Mouse (Mus musculus) gastrocnemius, adult 2 months (tissue): ENCODE results near the gene Naaladl1. TPM values are rescaled to one million over a fixed set of nuclear protein-coding genes. Genes with fewer than 3 reads are reported as not detected.

ENCODE experiments used
- DNase-seq: peaks from one replicate; pipeline ENCODE4 v3.0.0; 2022
- H3K27ac ChIP-seq: fragments of 200-600 bp; 2 replicates; pipeline ENCODE4 v1.8.1; 2022; ENCODE audit warnings: mild to moderate bottlenecking
- H3K4me3 ChIP-seq: fragments of 200-600 bp; 2 replicates; pipeline ENCODE4 v1.8.1; 2022; ENCODE audit warnings: mild to moderate bottlenecking, moderate library complexity
- CTCF ChIP-seq: fragments of 200-600 bp; IDR thresholded peaks from 2 replicates; pipeline ENCODE4 v1.8.1; 2022; ENCODE audit warnings: antibody characterized with exemption, mild to moderate bottlenecking, moderate library complexity
- intact Hi-C: fragments of 180-260 bp; cut with DNase I; formaldehyde crosslinking; loops from one replicate; pipeline ENCODE4 v1.15.1; 2025
- long read RNA-seq, 2 experiments: library from polyadenylated mRNA; stranded (forward); transcript quantifications; one replicate each; pipeline ENCODE4 v2.0.0; 2021
- total RNA-seq, 2 experiments: library from RNA; stranded (reverse); gene quantifications; 2 replicates each; pipeline ENCODE4 v1.2.3; 2021

Gene Naaladl1
- total RNA-seq, result not detected
- long read RNA-seq, experiment 1, result 0 reads
- long read RNA-seq, experiment 2, result 0 reads

- H3K4me3 ChIP-seq, result no peak within 1 kb of the TSS
- no peak for DNase-seq
- no peak within 1 kb of the TSS for H3K27ac ChIP-seq
- intact Hi-C loops, result no loop called here
- TF ChIP-seq CTCF, result no peak
These were observed at the start of gene Naaladl1 for GRCm38 (mm10) chr19:6105586-6105985. Gene Naaladl1, plus strand, starts transcription at chr19:6105782.

DNA sequence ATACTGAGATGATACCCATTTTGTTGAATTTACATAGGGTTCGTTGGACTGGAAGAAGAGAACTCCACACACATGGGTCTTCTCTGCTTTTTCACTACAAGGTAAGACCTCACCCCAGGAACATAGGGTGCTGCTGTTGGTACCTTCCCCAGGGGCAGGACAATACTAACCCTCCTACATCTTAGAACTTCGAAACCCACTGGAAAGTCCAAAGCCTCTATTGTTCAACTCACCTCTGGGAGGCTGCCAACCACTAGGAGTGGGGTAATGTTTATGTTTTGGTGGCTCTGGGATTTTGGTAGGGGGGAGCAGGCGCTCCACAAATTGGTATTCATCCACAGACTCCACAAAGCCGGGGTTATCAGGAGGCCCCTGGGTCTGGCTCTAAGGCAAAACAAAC is 48.9 kb upstream of the Naaladl1 start:
- Histone ChIP-seq H3K4me3 (peak overlapping the region; percentile 74), H3K27ac (no peak overlapping the region)
- DNase-seq, result no peak
- intact Hi-C loops, result loop anchor here (1.0 kb wide), 1 partner anchor 28 kb away; the partner anchor contains the start of genes Cdca5 and Zfpl1
- no peak for TF ChIP-seq CTCF

DNA sequence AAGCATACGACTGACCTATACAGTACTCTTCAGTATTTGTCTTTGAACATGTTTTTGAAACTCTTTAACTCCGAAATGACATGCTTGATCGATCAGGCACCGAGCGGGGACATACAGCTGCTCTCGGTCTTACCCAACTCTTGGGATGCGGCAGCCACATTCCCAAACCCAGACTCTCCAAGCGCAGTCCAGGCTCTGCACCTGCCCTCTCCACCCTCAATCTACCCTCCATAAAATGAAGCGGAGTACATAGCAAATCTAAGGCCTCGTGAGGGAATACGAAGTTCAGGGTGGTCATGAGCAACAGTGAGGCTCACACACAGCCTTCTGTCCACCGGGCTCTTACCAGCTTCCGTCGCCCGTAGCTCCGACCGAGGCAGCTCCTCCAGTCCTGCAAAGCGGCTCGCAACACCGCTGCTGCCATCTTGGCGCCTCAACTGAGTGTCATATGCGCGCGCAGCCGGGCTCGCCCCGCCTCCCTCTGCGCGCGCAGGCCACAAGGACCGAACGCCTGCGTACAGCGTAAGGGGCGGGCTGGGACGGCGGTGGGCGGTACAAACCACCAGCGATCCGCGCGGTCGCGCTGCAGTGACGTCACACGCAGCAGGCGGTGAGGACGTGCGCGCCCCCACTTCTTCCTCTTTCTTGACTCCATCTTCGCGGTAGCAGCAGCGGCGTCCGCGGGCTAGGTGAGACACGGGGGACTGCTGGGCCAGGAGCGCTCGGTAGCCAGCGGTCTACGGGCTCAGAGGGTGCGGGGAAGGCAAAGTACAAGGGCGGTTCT is 48.1 kb upstream of the Naaladl1 start, which contains the start of the genes Mrpl49 and Fau:
Gene Mrpl49 (minus strand): TSS at position 473 of the 784 bp plus-strand sequence.
Gene Fau (plus strand): TSS at position 532 of the 784 bp plus-strand sequence.
- peak; percentile 99 for DNase-seq
- no peak for TF ChIP-seq CTCF
- intact Hi-C loops, result loop anchor here (1.0 kb wide), 1 partner anchor 27 kb away; the partner anchor contains the start of genes Cdca5 and Zfpl1
- Histone ChIP-seq H3K4me3 (peak within 1 kb of the TSS; percentile 74), H3K27ac (peak within 1 kb of the TSS; percentile 98)

DNA sequence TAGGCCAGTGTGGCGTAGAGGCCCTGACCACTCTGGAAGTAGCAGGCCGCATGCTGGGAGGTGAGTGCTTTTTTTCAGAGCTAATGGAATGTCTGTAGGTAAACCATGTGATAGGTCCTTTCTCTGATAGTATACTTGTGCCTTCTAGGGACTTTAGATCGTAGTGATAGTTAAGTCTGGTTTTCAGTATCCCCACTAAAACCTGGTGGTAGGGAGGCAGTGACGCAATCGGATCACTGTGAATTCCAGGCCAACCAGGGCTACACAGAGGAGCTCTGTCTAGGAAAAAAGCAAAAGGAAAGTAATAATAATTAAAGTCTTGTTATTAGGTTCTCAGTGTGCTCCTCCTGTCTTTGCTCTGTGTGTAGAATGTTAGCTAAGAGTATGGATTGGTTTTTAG is 47.1 kb upstream of the Naaladl1 start:
- H3K4me3 ChIP-seq, result peak overlapping the region; percentile 74
- intact Hi-C loops, result no loop called here
- no peak for DNase-seq
- H3K27ac ChIP-seq, result peak overlapping the region; percentile 98
- TF ChIP-seq CTCF, result no peak

- TF ChIP-seq CTCF, result no peak
- H3K27ac ChIP-seq, result peak overlapping the region; percentile 98; the same call in 1 of the 2 replicates
- DNase-seq, result no peak
- intact Hi-C loops, result no loop called here
- peak overlapping the region; percentile 74 for H3K4me3 ChIP-seq
These were observed 46.6 kb upstream of the Naaladl1 start for GRCm38 (mm10) chr19:6058966-6059365.

DNA sequence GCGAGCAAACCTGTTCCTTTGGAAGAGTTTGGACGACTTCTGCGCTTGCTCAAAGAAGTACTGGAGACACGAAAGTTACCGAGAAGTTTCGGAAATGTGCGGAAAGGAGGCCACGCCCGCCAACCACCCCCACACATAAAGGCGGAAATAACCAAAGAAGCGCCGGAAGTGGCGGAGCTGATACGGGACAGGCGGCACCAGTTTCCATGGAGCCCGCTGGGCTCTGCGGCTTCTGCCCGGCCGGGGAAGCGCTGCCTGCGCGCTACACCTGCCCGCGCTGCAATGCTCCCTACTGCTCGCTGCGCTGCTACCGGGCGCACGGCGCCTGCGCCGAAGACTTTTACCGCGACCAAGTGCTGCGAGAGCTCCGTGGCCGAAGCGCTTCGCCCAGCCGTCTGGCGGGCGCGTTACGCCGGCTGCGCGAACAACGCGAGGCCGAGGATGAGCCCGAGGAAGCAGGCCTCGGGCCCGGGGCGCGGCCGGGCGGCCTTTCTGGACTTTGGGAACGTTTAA is 44.5 kb upstream of the Naaladl1 start, which contains the start of gene Znhit2:
Gene Znhit2 (plus strand): TSS at position 172 of the 513 bp plus-strand sequence.
- intact Hi-C loops, result loop anchor here (2.0 kb wide), 1 partner anchor 16 kb away; the partner anchor contains the start of gene Vps51
- TF ChIP-seq CTCF, result no peak
- DNase-seq, result peak; percentile 95
- Histone ChIP-seq H3K4me3 (peak within 1 kb of the TSS; percentile 99), H3K27ac (peak within 1 kb of the TSS; percentile 90)

DNA sequence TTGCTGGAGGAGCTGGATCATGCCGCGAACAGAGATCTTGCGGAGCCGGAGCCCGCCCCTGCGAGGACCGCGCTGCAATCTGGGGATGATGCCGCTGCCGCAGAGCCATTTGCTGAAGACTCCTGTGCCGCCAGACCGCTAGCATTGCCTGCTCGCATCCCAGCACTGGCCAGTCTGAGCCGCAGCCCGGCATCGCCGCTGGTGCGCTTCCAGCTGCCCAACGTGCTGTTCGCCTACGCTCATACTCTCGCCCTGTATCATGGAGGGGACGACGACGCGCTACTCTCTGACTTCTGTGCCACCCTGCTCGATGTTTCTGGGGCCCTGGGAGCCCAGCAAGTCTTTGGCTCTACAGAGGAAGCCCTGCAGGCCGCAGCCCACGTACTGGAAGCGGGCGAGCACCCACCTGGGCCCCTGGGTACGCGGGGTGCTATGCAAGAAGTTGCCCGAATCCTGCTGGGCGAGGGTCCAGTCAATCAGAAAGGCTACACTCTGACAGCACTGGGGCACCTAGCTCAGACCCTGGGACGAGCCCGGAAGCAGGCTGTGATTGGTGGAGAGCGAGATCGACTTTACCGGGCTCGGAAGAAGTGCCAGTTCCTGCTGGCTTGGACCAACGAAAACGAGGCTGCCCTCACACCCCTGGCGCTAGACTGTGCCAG is 43.8 kb upstream of the Naaladl1 start:
- peak; percentile 54 for DNase-seq
- no peak for TF ChIP-seq CTCF

DNA sequence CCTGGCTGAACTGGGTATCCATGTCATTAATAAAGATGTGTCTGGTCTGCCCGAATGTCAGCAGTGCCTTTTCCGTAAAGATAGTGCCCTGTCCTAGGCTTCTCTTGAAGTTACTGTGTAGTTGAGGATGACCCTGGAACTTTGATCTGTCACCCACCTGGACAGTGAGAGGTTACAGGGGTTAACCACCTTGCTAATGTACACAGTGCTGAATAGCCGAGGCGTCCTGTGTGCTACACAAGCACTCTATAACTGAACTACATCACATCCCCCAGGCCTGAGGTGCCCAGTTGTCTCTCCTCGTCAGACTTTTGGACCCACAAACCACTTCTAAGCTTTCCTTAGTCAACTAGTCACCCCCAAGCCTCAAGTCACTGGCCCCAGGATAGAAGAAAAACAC is 43.2 kb upstream of the Naaladl1 start:
- no peak for DNase-seq
- TF ChIP-seq CTCF, result no peak
- H3K4me3 ChIP-seq, result peak overlapping the region; percentile 99
- intact Hi-C loops, result no loop called here
- peak overlapping the region; percentile 90 for H3K27ac ChIP-seq

More for the DNA sequence above, 43.8 kb upstream of the Naaladl1 start:
- Histone ChIP-seq H3K4me3 (peak overlapping the region; percentile 99), H3K27ac (peak overlapping the region; percentile 90)
- intact Hi-C loops, result loop anchor here (2.0 kb wide), 1 partner anchor 15 kb away; the partner anchor contains the start of gene Vps51

DNA sequence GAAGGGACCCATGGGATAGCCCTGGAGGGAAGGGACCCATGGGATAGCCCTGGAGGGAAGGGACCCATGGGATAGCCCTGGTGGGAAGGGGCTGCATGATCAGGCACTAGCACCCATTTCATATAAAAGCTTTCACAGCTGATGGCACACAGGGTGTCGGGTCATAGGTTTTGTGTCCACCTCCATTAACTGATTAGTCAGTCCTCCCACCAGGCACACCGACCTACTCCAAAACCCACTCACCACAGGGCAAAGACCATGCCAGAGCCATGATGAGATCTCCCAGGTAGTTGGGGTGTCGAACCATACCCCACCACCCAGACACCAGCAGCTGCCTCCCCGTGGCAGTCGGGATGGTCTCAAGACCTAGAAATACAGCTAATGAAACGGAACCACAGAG is 42.5 kb upstream of the Naaladl1 start:
- no peak overlapping the region for H3K4me3 ChIP-seq
- H3K27ac ChIP-seq, result no peak overlapping the region
- intact Hi-C loops, result no loop called here
- DNase-seq, result no peak
- no peak for TF ChIP-seq CTCF

GRCm38 (mm10) chr19:6066571-6066970 is 39.0 kb upstream of the Naaladl1 start:
- no peak for TF ChIP-seq CTCF
- H3K27ac ChIP-seq, result peak overlapping the region; percentile 67
- H3K4me3 ChIP-seq, result peak overlapping the region; percentile 66
- DNase-seq, result no peak
- intact Hi-C loops, result no loop called here

- TF ChIP-seq CTCF, result peak; percentile 89
These were observed 38.4 kb upstream of the Naaladl1 start for GRCm38 (mm10) chr19:6067011-6067723.

More at GRCm38 (mm10) chr19:6067011-6067723, 38.4 kb upstream of the Naaladl1 start:
- peak overlapping the region; percentile 66 for H3K4me3 ChIP-seq
- DNase-seq, result peak; percentile 87
- intact Hi-C loops, result no loop called here
- H3K27ac ChIP-seq, result peak overlapping the region; percentile 67
